Mouse (Mus musculus) adrenal gland, adult 8-10 months (tissue): Measurements from ENCODE around the gene Plscr2. TPM values are rescaled to one million over a fixed set of nuclear protein-coding genes. Genes with fewer than 3 reads are reported as not detected.

ENCODE experiments used
- microRNA-seq, 2 experiments: library from miRNA; unstranded; fragments of <30 nt; microRNA quantifications; one replicate each; pipeline ENCODE4 v1.2.0; 2022
- total RNA-seq, 4 experiments: library from RNA; stranded (reverse); gene quantifications; 2 replicates each; pipeline ENCODE4 v1.2.4; 2022

Gene Plscr2
- total RNA-seq, 4 experiments from 2014 or later, result 15.1 to 25.6 (median 20.1) TPM

Small RNA genes within 50 kb of the gene (microRNA-seq; reads per million reads assigned to microRNA genes)
- 0 reads per million in 2 experiments for gene Mir6386

Other genes with a start within 250 kb of the Plscr2 start
- not detected for gene Plscr5, start 82.7 kb upstream of the Plscr2 start, total RNA-seq
- 10 to 100 TPM; 10.7 to 13.7 (median 11.2) TPM for gene Plscr1, start 25.9 kb upstream of the Plscr2 start, total RNA-seq
- not detected for gene 1700057G04Rik, start 33.8 kb downstream of the Plscr2 start, total RNA-seq
- gene Plscr4, start 181.8 kb downstream of the Plscr2 start, total RNA-seq, result 10 to 100 TPM; 16.3 to 25.0 (median 19.8) TPM